Mouse (Mus musculus) yolk sac, embryonic 10.5 days (tissue): ENCODE measurements at regions not wholly inside any gene's neighbourhood (a gene's known extent, or its start where the extent isn't known, plus 50 kb on each side); places are given as distances from the start of the nearest gene placed in this dataset.

ENCODE experiments used
- DNase-seq: peaks from one replicate; pipeline ENCODE4 v3.0.0-alpha.2; 2017; ENCODE audit warnings: low spot score

- no peak for DNase-seq
Measured at GRCm38 (mm10) chr7:134534821-134535220, 135.6 kb upstream of the Dock1 start.

GRCm38 (mm10) chr7:134541699-134542098 lies 128.8 kb upstream of the Dock1 start:
- DNase-seq: no peak

GRCm38 (mm10) chr7:134546187-134546586 lies 124.3 kb upstream of the Dock1 start:
- DNase-seq: no peak

GRCm38 (mm10) chr7:134549286-134549919 lies 121.1 kb upstream of the Dock1 start:
- no peak for DNase-seq

GRCm38 (mm10) chr7:134550221-134550809 lies 120.1 kb upstream of the Dock1 start:
- no peak for DNase-seq

- no peak for DNase-seq
Measured at GRCm38 (mm10) chr7:134552051-134552451, 118.4 kb upstream of the Dock1 start.

GRCm38 (mm10) chr7:134556061-134556460 lies 114.4 kb upstream of the Dock1 start:
- no peak for DNase-seq

GRCm38 (mm10) chr7:134566322-134566721 lies 104.1 kb upstream of the Dock1 start:
- DNase-seq: peak; percentile 42

GRCm38 (mm10) chr7:134569247-134569646 lies 101.2 kb upstream of the Dock1 start:
- no peak for DNase-seq

GRCm38 (mm10) chr7:134570176-134570810 lies 100.2 kb upstream of the Dock1 start:
- no peak for DNase-seq

GRCm38 (mm10) chr7:134581746-134582145 lies 88.7 kb upstream of the Dock1 start:
- DNase-seq: no peak

GRCm38 (mm10) chr7:134585478-134585877 lies 85.0 kb upstream of the Dock1 start:
- no peak for DNase-seq

- DNase-seq: no peak
Measured at GRCm38 (mm10) chr7:134586990-134587389, 83.5 kb upstream of the Dock1 start.

- DNase-seq: no peak
Measured at GRCm38 (mm10) chr7:134607886-134608285, 62.6 kb upstream of the Dock1 start.

- peak; percentile 6 for DNase-seq
Measured at GRCm38 (mm10) chr7:134610159-134610558, 60.3 kb upstream of the Dock1 start.

GRCm38 (mm10) chr7:134611371-134611770 lies 59.1 kb upstream of the Dock1 start:
- DNase-seq: no peak

- DNase-seq: no peak
Measured at GRCm38 (mm10) chr7:134612175-134612633, 58.2 kb upstream of the Dock1 start.

- DNase-seq: no peak
Measured at GRCm38 (mm10) chr7:134619220-134619975, 51.1 kb upstream of the Dock1 start.

- DNase-seq: no peak
Measured at GRCm38 (mm10) chr7:134620006-134620405, 50.4 kb upstream of the Dock1 start.
